Mouse (Mus musculus): ENCODE data around the gene Ttc23. TPM values are rescaled to one million over a fixed set of nuclear protein-coding genes. Genes with fewer than 3 reads are reported as not detected.

Ttc23 gene
- polyA plus RNA-seq, 1 experiment from 2014 or later, result 6.0 TPM

- H3K9ac ChIP-seq (ENCODE audit: low read depth, low read length), result no peak overlapping the region
- H3K36me3 ChIP-seq (ENCODE audit: control insufficient read depth, insufficient read depth), result peaks cover 2% of the 10 kb centered on the region; the same call in 1 of the 2 replicates
- 72% methylated on average over 16 of the region's 16 CpGs for WGBS (ENCODE audit: insufficient replicate concordance)
- no peak overlapping the region for H3K4me2 ChIP-seq (ENCODE audit: low read depth, low read length)
- no peak overlapping the region for H3K27ac ChIP-seq (ENCODE audit: low read length)
- ATAC-seq (ENCODE audit: low read depth), result no peak
- H3K9me3 ChIP-seq (replicated peaks; ENCODE audit: control insufficient read depth, low read length), result no peaks in the 10 kb centered on the region
- no peak overlapping the region for H3K4me3 ChIP-seq (ENCODE audit: low read depth, low read length)
- H3K4me1 ChIP-seq (ENCODE audit: control insufficient read depth, low read depth, low read length), result no peaks in the 10 kb centered on the region
- H3K27me3 ChIP-seq (ENCODE audit: control insufficient read depth, insufficient read depth, low read depth, low read length), result no peaks in the 10 kb centered on the region
These were observed 35.8 kb downstream of the Ttc23 start for GRCm38 (mm10) chr7:67683006-67683405.

GRCm38 (mm10) chr7:67686545-67686944 is 39.3 kb downstream of the Ttc23 start:
- WGBS (ENCODE audit: insufficient replicate concordance), result 86% methylated on average over 3 of the region's 3 CpGs
- no peaks in the 10 kb centered on the region for H3K27me3 ChIP-seq (ENCODE audit: control insufficient read depth, insufficient read depth, low read depth, low read length)

GRCm38 (mm10) chr7:67688281-67688680 is 41.1 kb downstream of the Ttc23 start:
- no peak for ATAC-seq (ENCODE audit: low read depth)
- H3K4me1 ChIP-seq (ENCODE audit: control insufficient read depth, low read depth, low read length), result no peaks in the 10 kb centered on the region
- no peaks in the 10 kb centered on the region for H3K27me3 ChIP-seq (ENCODE audit: control insufficient read depth, insufficient read depth, low read depth, low read length)
- no peak overlapping the region for H3K4me3 ChIP-seq (ENCODE audit: low read depth, low read length)
- H3K4me2 ChIP-seq (ENCODE audit: low read depth, low read length), result no peak overlapping the region
- H3K9me3 ChIP-seq (replicated peaks; ENCODE audit: control insufficient read depth, low read length), result no peaks in the 10 kb centered on the region
- H3K36me3 ChIP-seq (ENCODE audit: control insufficient read depth, insufficient read depth), result peaks cover 2% of the 10 kb centered on the region; the same call in 1 of the 2 replicates
- no peak overlapping the region for H3K9ac ChIP-seq (ENCODE audit: low read depth, low read length)
- no peak overlapping the region for H3K27ac ChIP-seq (ENCODE audit: low read length)
- WGBS (ENCODE audit: insufficient replicate concordance), result 32% methylated on average over 3 of the region's 3 CpGs

More at GRCm38 (mm10) chr7:67686545-67686944, 39.3 kb downstream of the Ttc23 start:
- Histone ChIP-seq H3K4me3 (ENCODE audit: low read depth, low read length) (no peak overlapping the region), H3K4me2 (ENCODE audit: low read depth, low read length) (no peak overlapping the region), H3K9ac (ENCODE audit: low read depth, low read length) (no peak overlapping the region), H3K4me1 (ENCODE audit: control insufficient read depth, low read depth, low read length) (no peaks in the 10 kb centered on the region), H3K27ac (ENCODE audit: low read length) (no peak overlapping the region), H3K36me3 (ENCODE audit: control insufficient read depth, insufficient read depth) (peaks cover 2% of the 10 kb centered on the region; the same call in 1 of the 2 replicates), H3K9me3 (replicated peaks; ENCODE audit: control insufficient read depth, low read length) (no peaks in the 10 kb centered on the region)
- ATAC-seq (ENCODE audit: low read depth), result no peak

- H3K9ac ChIP-seq (ENCODE audit: low read depth, low read length), result no peak overlapping the region
- peaks cover 2% of the 10 kb centered on the region; the same call in 1 of the 2 replicates for H3K36me3 ChIP-seq (ENCODE audit: control insufficient read depth, insufficient read depth)
- H3K4me2 ChIP-seq (ENCODE audit: low read depth, low read length), result no peak overlapping the region
- no peak overlapping the region for H3K4me3 ChIP-seq (ENCODE audit: low read depth, low read length)
- H3K9me3 ChIP-seq (replicated peaks; ENCODE audit: control insufficient read depth, low read length), result no peaks in the 10 kb centered on the region
- no peaks in the 10 kb centered on the region for H3K27me3 ChIP-seq (ENCODE audit: control insufficient read depth, insufficient read depth, low read depth, low read length)
- WGBS (ENCODE audit: insufficient replicate concordance), result 58% methylated on average over 7 of the region's 7 CpGs
- no peaks in the 10 kb centered on the region for H3K4me1 ChIP-seq (ENCODE audit: control insufficient read depth, low read depth, low read length)
- no peak for ATAC-seq (ENCODE audit: low read depth)
- H3K27ac ChIP-seq (ENCODE audit: low read length), result no peak overlapping the region
These were observed 42.6 kb downstream of the Ttc23 start for GRCm38 (mm10) chr7:67689793-67690192.

- Histone ChIP-seq H3K4me2 (ENCODE audit: low read depth, low read length) (no peak overlapping the region), H3K4me3 (ENCODE audit: low read depth, low read length) (no peak overlapping the region), H3K27ac (ENCODE audit: low read length) (no peak overlapping the region), H3K4me1 (ENCODE audit: control insufficient read depth, low read depth, low read length) (no peaks in the 10 kb centered on the region), H3K27me3 (ENCODE audit: control insufficient read depth, insufficient read depth, low read depth, low read length) (no peaks in the 10 kb centered on the region), H3K9ac (ENCODE audit: low read depth, low read length) (no peak overlapping the region), H3K9me3 (replicated peaks; ENCODE audit: control insufficient read depth, low read length) (no peaks in the 10 kb centered on the region), H3K36me3 (ENCODE audit: control insufficient read depth, insufficient read depth) (no peaks in the 10 kb centered on the region)
- 57% methylated on average over 6 of the region's 6 CpGs for WGBS (ENCODE audit: insufficient replicate concordance)
- no peak for ATAC-seq (ENCODE audit: low read depth)
These were observed 43.8 kb downstream of the Ttc23 start for GRCm38 (mm10) chr7:67691036-67691435.

GRCm38 (mm10) chr7:67692141-67692540 is 44.9 kb downstream of the Ttc23 start:
- H3K4me2 ChIP-seq (ENCODE audit: low read depth, low read length), result no peak overlapping the region
- no peak overlapping the region for H3K9ac ChIP-seq (ENCODE audit: low read depth, low read length)
- H3K27ac ChIP-seq (ENCODE audit: low read length), result no peak overlapping the region
- H3K4me1 ChIP-seq (ENCODE audit: control insufficient read depth, low read depth, low read length), result no peaks in the 10 kb centered on the region
- 31% methylated on average over 3 of the region's 3 CpGs for WGBS (ENCODE audit: insufficient replicate concordance)
- H3K4me3 ChIP-seq (ENCODE audit: low read depth, low read length), result no peak overlapping the region
- no peak for ATAC-seq (ENCODE audit: low read depth)
- no peaks in the 10 kb centered on the region for H3K27me3 ChIP-seq (ENCODE audit: control insufficient read depth, insufficient read depth, low read depth, low read length)
- no peaks in the 10 kb centered on the region for H3K36me3 ChIP-seq (ENCODE audit: control insufficient read depth, insufficient read depth)
- no peaks in the 10 kb centered on the region for H3K9me3 ChIP-seq (replicated peaks; ENCODE audit: control insufficient read depth, low read length)

GRCm38 (mm10) chr7:67692791-67693538 is 45.8 kb downstream of the Ttc23 start:
- ATAC-seq (ENCODE audit: low read depth), result no peak
- no peaks in the 10 kb centered on the region for H3K27me3 ChIP-seq (ENCODE audit: control insufficient read depth, insufficient read depth, low read depth, low read length)
- 78% methylated on average over 23 of the region's 23 CpGs for WGBS (ENCODE audit: insufficient replicate concordance)

GRCm38 (mm10) chr7:67695906-67696305 is 48.7 kb downstream of the Ttc23 start:
- no peak overlapping the region for H3K4me2 ChIP-seq (ENCODE audit: low read depth, low read length)
- no peak overlapping the region for H3K4me3 ChIP-seq (ENCODE audit: low read depth, low read length)
- WGBS (ENCODE audit: insufficient replicate concordance), result 58% methylated on average over 7 of the region's 7 CpGs
- H3K27ac ChIP-seq (ENCODE audit: low read length), result no peak overlapping the region
- no peaks in the 10 kb centered on the region for H3K9me3 ChIP-seq (replicated peaks; ENCODE audit: control insufficient read depth, low read length)
- H3K9ac ChIP-seq (ENCODE audit: low read depth, low read length), result no peak overlapping the region
- no peaks in the 10 kb centered on the region for H3K27me3 ChIP-seq (ENCODE audit: control insufficient read depth, insufficient read depth, low read depth, low read length)
- H3K4me1 ChIP-seq (ENCODE audit: control insufficient read depth, low read depth, low read length), result no peaks in the 10 kb centered on the region
- no peaks in the 10 kb centered on the region for H3K36me3 ChIP-seq (ENCODE audit: control insufficient read depth, insufficient read depth)
- ATAC-seq (ENCODE audit: low read depth), result no peak

More at GRCm38 (mm10) chr7:67692791-67693538, 45.8 kb downstream of the Ttc23 start:
- Histone ChIP-seq H3K4me2 (ENCODE audit: low read depth, low read length) (no peak overlapping the region), H3K36me3 (ENCODE audit: control insufficient read depth, insufficient read depth) (no peaks in the 10 kb centered on the region), H3K27ac (ENCODE audit: low read length) (no peak overlapping the region), H3K4me3 (ENCODE audit: low read depth, low read length) (no peak overlapping the region), H3K9me3 (replicated peaks; ENCODE audit: control insufficient read depth, low read length) (no peaks in the 10 kb centered on the region), H3K9ac (ENCODE audit: low read depth, low read length) (no peak overlapping the region), H3K4me1 (ENCODE audit: control insufficient read depth, low read depth, low read length) (no peaks in the 10 kb centered on the region)

GRCm38 (mm10) chr7:67697892-67698630 is 50.9 kb downstream of the Ttc23 start:
- no peak overlapping the region for H3K9ac ChIP-seq (ENCODE audit: low read depth, low read length)
- no peaks in the 10 kb centered on the region for H3K36me3 ChIP-seq (ENCODE audit: control insufficient read depth, insufficient read depth)
- no peak overlapping the region for H3K4me2 ChIP-seq (ENCODE audit: low read depth, low read length)
- 81% methylated on average over 28 of the region's 28 CpGs for WGBS (ENCODE audit: insufficient replicate concordance)
- H3K4me3 ChIP-seq (ENCODE audit: low read depth, low read length), result no peak overlapping the region
- no peaks in the 10 kb centered on the region for H3K27me3 ChIP-seq (ENCODE audit: control insufficient read depth, insufficient read depth, low read depth, low read length)
- no peaks in the 10 kb centered on the region for H3K9me3 ChIP-seq (replicated peaks; ENCODE audit: control insufficient read depth, low read length)
- no peak for ATAC-seq (ENCODE audit: low read depth)
- H3K4me1 ChIP-seq (ENCODE audit: control insufficient read depth, low read depth, low read length), result no peaks in the 10 kb centered on the region
- H3K27ac ChIP-seq (ENCODE audit: low read length), result no peak overlapping the region

Data from liver, embryonic 16.5 days (tissue).